Mouse (Mus musculus) CH12.LX (cell line): ENCODE measurements at regions not wholly inside any gene's neighbourhood (a gene's known extent, or its start where the extent isn't known, plus 50 kb on each side); places are given as distances from the start of the nearest gene placed in this dataset.

ENCODE experiments used
- DNase-seq: peaks from one replicate; pipeline ENCODE4 v3.0.0-alpha.2; 2013; ENCODE audit errors: extremely low read depth
- H3K27ac ChIP-seq: 2 replicates; pipeline ENCODE4 v1.5.1; 2012; ENCODE audit warnings: low read depth, mild to moderate bottlenecking, control low read depth, moderate library complexity; ENCODE audit not compliant: insufficient read depth
- H3K27me3 ChIP-seq: replicated peaks from 2 replicates; pipeline ENCODE3; 2012; ENCODE audit warnings: inconsistent platforms
- H3K36me3 ChIP-seq, 2 experiments: replicated peaks in 1 of 2; 2 replicates each; pipeline versions ENCODE3 to v1.6.1; 2012; ENCODE audit warnings: inconsistent platforms in 1 of 2, low read length in 1 of 2, mild to moderate bottlenecking in 1 of 2, mixed read lengths in 1 of 2, moderate library complexity in 1 of 2; ENCODE audit not compliant: control insufficient read depth in 1 of 2, insufficient read depth in 1 of 2
- H3K4me1 ChIP-seq, 2 experiments: 2 replicates each; pipeline ENCODE4 v1.6.1; 2012; ENCODE audit warnings: inconsistent platforms in 1 of 2, moderate library complexity in 1 of 2; ENCODE audit not compliant: insufficient read depth in 2 of 2, control insufficient read depth in 1 of 2
- H3K4me2 ChIP-seq: 2 replicates; pipeline ENCODE4 v1.6.1; 2012; ENCODE audit warnings: low read depth, mild to moderate bottlenecking, control low read depth; ENCODE audit not compliant: poor library complexity, insufficient read depth, severe bottlenecking
- H3K4me3 ChIP-seq, 3 experiments: fragments of 150-350 bp in 1 of 3; sonication (generic) in 1 of 3; replicated peaks in 1 of 3; 2 replicates each; pipeline versions ENCODE3 to v1.5.1; 2011 to 2012; ENCODE audit warnings: low read depth in 2 of 3, low read length in 2 of 3, mild to moderate bottlenecking in 2 of 3, moderate library complexity in 2 of 3, control low read depth in 1 of 3, improper control_type of control experiment in 1 of 3, inconsistent platforms in 1 of 3, mixed read lengths in 1 of 3; ENCODE audit not compliant: poor library complexity in 1 of 3
- H3K79me2 ChIP-seq: replicated peaks from 2 replicates; pipeline ENCODE4 v1.6.1; 2012; ENCODE audit warnings: mild to moderate bottlenecking, moderate library complexity; ENCODE audit not compliant: control insufficient read depth, poor library complexity, insufficient read depth, severe bottlenecking; ENCODE audit errors: extremely low read depth
- H3K9ac ChIP-seq: 2 replicates; pipeline ENCODE4 v1.6.1; 2012; ENCODE audit warnings: low read depth, mild to moderate bottlenecking, control low read depth, moderate library complexity; ENCODE audit not compliant: insufficient read depth
- H3K9me3 ChIP-seq: replicated peaks from 2 replicates; pipeline ENCODE3; 2012; ENCODE audit warnings: low read length, inconsistent platforms, mixed read lengths
- CHD1 ChIP-seq: IDR thresholded peaks from 2 replicates; pipeline ENCODE4 v1.6.1; 2012; ENCODE audit warnings: low read depth, low read length, improper control_type of control experiment, inconsistent platforms
- CHD2 ChIP-seq: IDR thresholded peaks from 2 replicates; pipeline ENCODE4 v1.6.1; 2011; ENCODE audit warnings: low read length, improper control_type of control experiment
- CTCF ChIP-seq, 2 experiments: IDR thresholded peaks in 1 of 2; conservative IDR thresholded peaks in 1 of 2; 2 replicates each; pipeline ENCODE4 v1.5.1; 2011 to 2012; ENCODE audit warnings: low read depth in 2 of 2, low read length in 2 of 2, improper control_type of control experiment in 1 of 2, inconsistent platforms in 1 of 2, mild to moderate bottlenecking in 1 of 2, moderate library complexity in 1 of 2
- EP300 ChIP-seq: IDR thresholded peaks from 2 replicates; pipeline ENCODE4 v1.6.1; 2011; ENCODE audit warnings: low read length, improper control_type of control experiment
- GABPA ChIP-seq: IDR thresholded peaks from 2 replicates; pipeline ENCODE4 v1.6.1; 2012; ENCODE audit warnings: low read depth, low read length, improper control_type of control experiment, inconsistent platforms; ENCODE audit not compliant: insufficient replicate concordance
- HCFC1 ChIP-seq: IDR thresholded peaks from 2 replicates; pipeline ENCODE4 v1.6.1; 2012; ENCODE audit warnings: low read depth, mild to moderate bottlenecking, inconsistent platforms, low read length, improper control_type of control experiment
- IRF4 ChIP-seq: IDR thresholded peaks from 2 replicates; pipeline ENCODE4 v1.6.1; 2014; ENCODE audit warnings: low read depth, mild to moderate bottlenecking, inconsistent platforms, low read length, improper control_type of control experiment
- JUND ChIP-seq: conservative IDR thresholded peaks from 2 replicates; pipeline ENCODE4 v1.6.1; 2011; ENCODE audit warnings: low read depth, low read length, improper control_type of control experiment
- KAT2A ChIP-seq: IDR thresholded peaks from 2 replicates; pipeline ENCODE4 v1.6.1; 2012; ENCODE audit warnings: low read length, improper control_type of control experiment, inconsistent platforms; ENCODE audit not compliant: insufficient replicate concordance
- MAX ChIP-seq: IDR thresholded peaks from 2 replicates; pipeline ENCODE4 v1.6.1; 2011; ENCODE audit warnings: low read length, improper control_type of control experiment
- MEF2A ChIP-seq: IDR thresholded peaks from 2 replicates; pipeline ENCODE4 v1.6.1; 2014; ENCODE audit warnings: low read depth, mild to moderate bottlenecking, inconsistent platforms, low read length, improper control_type of control experiment, borderline replicate concordance
- MXI1 ChIP-seq: IDR thresholded peaks from 2 replicates; pipeline ENCODE4 v1.6.1; 2011; ENCODE audit warnings: mild to moderate bottlenecking, low read depth, low read length, improper control_type of control experiment
- MYC ChIP-seq: IDR thresholded peaks from 2 replicates; pipeline ENCODE4 v1.6.1; 2011; ENCODE audit warnings: low read depth, mild to moderate bottlenecking, improper control_type of control experiment, low read length
- NELFE ChIP-seq: IDR thresholded peaks from 2 replicates; pipeline ENCODE4 v1.6.1; 2011; ENCODE audit warnings: low read depth, low read length, improper control_type of control experiment
- NRF1 ChIP-seq: IDR thresholded peaks from 2 replicates; pipeline ENCODE4 v1.6.1; 2014; ENCODE audit warnings: low read depth, mild to moderate bottlenecking, inconsistent platforms, low read length, improper control_type of control experiment, moderate library complexity
- PAX5 ChIP-seq: IDR thresholded peaks from 2 replicates; pipeline ENCODE4 v1.6.1; 2012; ENCODE audit warnings: low read length, inconsistent platforms, mixed read lengths
- POLR2AphosphoS2 ChIP-seq: IDR thresholded peaks from 2 replicates; pipeline ENCODE4 v1.6.1; 2011; ENCODE audit warnings: low read depth, low read length, improper control_type of control experiment
- SMC3 ChIP-seq: IDR thresholded peaks from 2 replicates; pipeline ENCODE4 v1.6.1; 2011; ENCODE audit warnings: low read depth, low read length, improper control_type of control experiment
- TBP ChIP-seq: conservative IDR thresholded peaks from 2 replicates; pipeline ENCODE4 v1.6.1; 2011; ENCODE audit warnings: low read depth, low read length, improper control_type of control experiment
- TCF12 ChIP-seq: IDR thresholded peaks from 2 replicates; pipeline ENCODE4 v1.6.1; 2014; ENCODE audit warnings: low read depth, mild to moderate bottlenecking, inconsistent platforms, low read length, improper control_type of control experiment
- UBTF ChIP-seq: IDR thresholded peaks from 2 replicates; pipeline ENCODE4 v1.6.1; 2012; ENCODE audit warnings: low read depth, mild to moderate bottlenecking, inconsistent platforms, low read length, improper control_type of control experiment, moderate library complexity
- ZC3H11A ChIP-seq: IDR thresholded peaks from 2 replicates; pipeline ENCODE4 v1.6.1; 2012; ENCODE audit warnings: low read depth, mild to moderate bottlenecking, inconsistent platforms, low read length, improper control_type of control experiment
- ZKSCAN1 ChIP-seq: IDR thresholded peaks from 2 replicates; pipeline ENCODE4 v1.6.1; 2012; ENCODE audit warnings: low read depth, inconsistent platforms, low read length, improper control_type of control experiment, borderline replicate concordance
- dilution Hi-C: fragments of 300-500 bp; cut with MboI; formaldehyde crosslinking; loops from 2 replicates; pipeline ENCODE4 v1.14.3; 2020; ENCODE audit warnings: low sequenced_read_pairs; ENCODE audit not compliant: extremely low pct_unique_long_range_greater_than_20kb, extremely low pct_ligation_motif_present
- in situ Hi-C: fragments of 300-500 bp; cut with MboI; formaldehyde crosslinking; loops from 3 replicates; pipeline ENCODE4 v1.14.3; 2019; ENCODE audit warnings: low sequenced_read_pairs, low pct_ligation_motif_present, low pct_unique_long_range_greater_than_20kb, mixed read lengths

GRCm38 (mm10) chr5:119044548-119044947 is 484.1 kb downstream of the Med13l start:
- no peaks in the 10 kb centered on the region for H3K36me3 ChIP-seq
- in situ Hi-C loops (no loop called here), dilution Hi-C loops (no loop called here)
- no peak for TF ChIP-seq GABPA
- no peak for TF ChIP-seq PAX5
- TF ChIP-seq CHD1: no peak
- no peak for TF ChIP-seq NRF1
- no peak for TF ChIP-seq TBP
- no peak for TF ChIP-seq MYC
- TF ChIP-seq TCF12: no peak
- no peak for TF ChIP-seq HCFC1
- no peak for TF ChIP-seq MAX
- no peak for TF ChIP-seq MXI1
- no peak for TF ChIP-seq KAT2A
- no peak for TF ChIP-seq IRF4
- no peak for TF ChIP-seq POLR2AphosphoS2
- TF ChIP-seq CHD2: no peak
- no peak for TF ChIP-seq ZC3H11A
- TF ChIP-seq NELFE: no peak
- no peak for TF ChIP-seq EP300
- no peak for TF ChIP-seq CTCF (conservative IDR thresholded peaks at IDR 0.05 in 1 of 2, IDR thresholded peaks at IDR 0.05 in 1 of 2; ENCODE audit: low read depth in 2 of 2, low read length in 2 of 2)
- H3K79me2 ChIP-seq: no peaks in the 10 kb centered on the region
- peaks cover 80% of the 10 kb centered on the region for H3K9me3 ChIP-seq
- DNase-seq: no peak
- no peak overlapping the region for H3K4me3 ChIP-seq
- no peak overlapping the region for H3K27ac ChIP-seq
- H3K9ac ChIP-seq: no peak overlapping the region
- H3K27me3 ChIP-seq: no peaks in the 10 kb centered on the region
- H3K4me1 ChIP-seq: no peaks in the 10 kb centered on the region
- no peak overlapping the region for H3K4me2 ChIP-seq

- H3K4me1 ChIP-seq: no peaks in the 10 kb centered on the region
- no peak overlapping the region for H3K4me2 ChIP-seq
- H3K79me2 ChIP-seq: no peaks in the 10 kb centered on the region
- no peak overlapping the region for H3K9ac ChIP-seq
- H3K4me3 ChIP-seq: no peak overlapping the region
- in situ Hi-C loops (no loop called here), dilution Hi-C loops (no loop called here)
- no peak for TF ChIP-seq CHD1
- no peak for TF ChIP-seq POLR2AphosphoS2
- no peak for TF ChIP-seq IRF4
- TF ChIP-seq UBTF: no peak
- TF ChIP-seq SMC3: no peak
- no peak for TF ChIP-seq JUND
- no peak for TF ChIP-seq NELFE
- TF ChIP-seq EP300: no peak
- TF ChIP-seq TCF12: no peak
- no peak for TF ChIP-seq ZKSCAN1
- no peak for TF ChIP-seq CTCF (conservative IDR thresholded peaks at IDR 0.05 in 1 of 2, IDR thresholded peaks at IDR 0.05 in 1 of 2; ENCODE audit: low read depth in 2 of 2, low read length in 2 of 2)
- TF ChIP-seq ZC3H11A: no peak
- TF ChIP-seq MXI1: no peak
- TF ChIP-seq TBP: no peak
- TF ChIP-seq KAT2A: no peak
- no peak for TF ChIP-seq MEF2A
- no peak overlapping the region for H3K27ac ChIP-seq
- peaks cover 77% of the 10 kb centered on the region for H3K9me3 ChIP-seq
- no peaks in the 10 kb centered on the region for H3K27me3 ChIP-seq
- H3K36me3 ChIP-seq: no peaks in the 10 kb centered on the region
- no peak for DNase-seq
These were observed 487.1 kb downstream of the Med13l start for GRCm38 (mm10) chr5:119047581-119047980.
